Mouse (Mus musculus): ENCODE data around the gene Akap13. TPM values are rescaled to one million over a fixed set of nuclear protein-coding genes. Genes with fewer than 3 reads are reported as not detected.
"Not testable (repeated sequence)": the region's sequence is repeated elsewhere in the genome, so short reads cannot be mapped to it uniquely, and the experiment has no call there.

The Akap13 gene
- polyA plus RNA-seq, 1 experiment from 2014 or later = 32.1 TPM

DNA sequence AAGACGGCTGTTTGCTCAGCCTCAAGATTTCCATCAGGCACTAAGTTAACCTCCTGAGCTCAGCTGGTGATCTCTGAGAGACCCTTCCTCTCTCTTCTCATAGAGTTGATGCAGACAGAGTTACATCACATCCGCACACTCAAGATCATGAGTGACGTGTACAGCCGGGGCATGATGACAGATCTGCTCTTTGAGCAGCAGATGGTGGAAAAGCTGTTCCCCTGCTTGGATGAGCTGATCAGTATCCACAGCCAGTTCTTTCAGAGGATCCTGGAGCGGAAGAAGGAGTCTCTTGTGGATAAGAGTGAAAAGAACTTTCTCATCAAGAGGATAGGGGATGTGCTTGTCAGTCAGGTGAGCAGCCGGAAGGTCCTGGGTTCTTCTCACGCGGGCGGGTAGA, 271.5 kb downstream of the Akap13 start:
- no peak overlapping the region for H3K4me2 ChIP-seq (replicated peaks; ENCODE audit: low read depth, low read length)
- no peak overlapping the region for H3K4me3 ChIP-seq (ENCODE audit: low read depth, low read length)
- DNase-seq (ENCODE audit: low spot score) = no peak
- H3K9ac ChIP-seq (ENCODE audit: low read depth, low read length) = no peak overlapping the region
- no peak for ATAC-seq (ENCODE audit: low FRiP score)
- H3K27ac ChIP-seq (ENCODE audit: low read depth, low read length) = no peak overlapping the region
- H3K9me3 ChIP-seq (ENCODE audit: control insufficient read depth, low read length) = no peaks in the 10 kb centered on the region
- 0 out of 2 replicates have a peak, but pooled peaks cover 6% of the 10 kb centered on the region for H3K36me3 ChIP-seq (ENCODE audit: control insufficient read depth, insufficient read depth, low read length)
- no peaks in the 10 kb centered on the region for H3K4me1 ChIP-seq (replicated peaks; ENCODE audit: control insufficient read depth, insufficient read depth, low read length)
- H3K27me3 ChIP-seq (ENCODE audit: control insufficient read depth, insufficient read depth, low read length) = no peaks in the 10 kb centered on the region
- 94% methylated on average over 9 of the region's 9 CpGs for WGBS

DNA sequence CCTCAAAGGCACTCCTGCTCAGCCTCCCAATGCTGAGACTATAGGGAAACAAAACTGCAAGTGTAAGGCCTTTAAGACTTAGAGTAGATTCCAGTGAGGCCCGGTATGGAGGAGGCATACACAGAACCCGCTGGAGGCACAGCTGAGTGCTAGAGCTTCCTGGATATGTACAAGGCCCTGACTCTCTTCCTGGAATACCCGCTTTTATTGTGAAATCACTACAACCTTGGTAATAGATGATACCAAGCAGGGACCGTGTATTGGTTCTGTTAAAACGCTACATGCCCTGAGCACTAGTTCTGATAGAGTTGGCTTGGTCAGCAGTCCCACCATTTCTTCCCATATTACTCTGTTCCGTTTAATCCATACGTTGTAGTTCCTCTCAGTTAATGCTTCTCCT, 274.3 kb downstream of the Akap13 start:
- no peaks in the 10 kb centered on the region for H3K9me3 ChIP-seq (ENCODE audit: control insufficient read depth, low read length)
- DNase-seq (ENCODE audit: low spot score) = no peak
- H3K27me3 ChIP-seq (ENCODE audit: control insufficient read depth, insufficient read depth, low read length) = no peaks in the 10 kb centered on the region
- H3K36me3 ChIP-seq (ENCODE audit: control insufficient read depth, insufficient read depth, low read length) = 0 out of 2 replicates have a peak, but pooled peaks cover 6% of the 10 kb centered on the region
- no peak overlapping the region for H3K4me2 ChIP-seq (replicated peaks; ENCODE audit: low read depth, low read length)
- 97% methylated on average over 7 of the region's 7 CpGs for WGBS
- H3K27ac ChIP-seq (ENCODE audit: low read depth, low read length) = no peak overlapping the region
- no peak for ATAC-seq (ENCODE audit: low FRiP score)
- H3K9ac ChIP-seq (ENCODE audit: low read depth, low read length) = no peak overlapping the region
- H3K4me3 ChIP-seq (ENCODE audit: low read depth, low read length) = no peak overlapping the region
- no peaks in the 10 kb centered on the region for H3K4me1 ChIP-seq (replicated peaks; ENCODE audit: control insufficient read depth, insufficient read depth, low read length)

DNA sequence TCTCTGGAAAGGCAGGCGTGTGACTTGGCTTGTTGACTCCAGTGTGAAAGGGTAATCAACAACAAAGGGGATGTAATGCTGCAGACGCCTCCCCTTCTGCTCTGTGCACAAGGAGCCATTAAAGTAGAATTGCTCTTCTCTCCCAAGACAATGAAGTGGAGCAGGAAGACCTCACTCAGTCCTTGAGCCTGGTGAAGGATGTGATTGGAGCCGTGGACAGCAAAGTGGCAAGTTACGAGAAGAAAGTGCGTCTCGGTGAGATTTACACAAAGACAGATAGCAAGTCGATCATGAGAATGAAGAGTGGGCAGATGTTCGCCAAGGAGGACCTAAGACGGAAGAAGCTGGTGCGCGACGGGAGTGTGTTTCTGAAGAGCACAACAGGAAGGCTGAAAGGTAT, 274.9 kb downstream of the Akap13 start:
- Histone ChIP-seq H3K9ac (ENCODE audit: low read depth, low read length) (no peak overlapping the region), H3K4me3 (ENCODE audit: low read depth, low read length) (no peak overlapping the region), H3K27me3 (ENCODE audit: control insufficient read depth, insufficient read depth, low read length) (no peaks in the 10 kb centered on the region), H3K9me3 (ENCODE audit: control insufficient read depth, low read length) (no peaks in the 10 kb centered on the region), H3K36me3 (ENCODE audit: control insufficient read depth, insufficient read depth, low read length) (0 out of 2 replicates have a peak, but pooled peaks cover 6% of the 10 kb centered on the region), H3K27ac (ENCODE audit: low read depth, low read length) (no peak overlapping the region), H3K4me1 (replicated peaks; ENCODE audit: control insufficient read depth, insufficient read depth, low read length) (no peaks in the 10 kb centered on the region), H3K4me2 (replicated peaks; ENCODE audit: low read depth, low read length) (no peak overlapping the region)
- 93% methylated on average over 12 of the region's 12 CpGs for WGBS
- no peak for ATAC-seq (ENCODE audit: low FRiP score)
- DNase-seq (ENCODE audit: low spot score) = no peak

DNA sequence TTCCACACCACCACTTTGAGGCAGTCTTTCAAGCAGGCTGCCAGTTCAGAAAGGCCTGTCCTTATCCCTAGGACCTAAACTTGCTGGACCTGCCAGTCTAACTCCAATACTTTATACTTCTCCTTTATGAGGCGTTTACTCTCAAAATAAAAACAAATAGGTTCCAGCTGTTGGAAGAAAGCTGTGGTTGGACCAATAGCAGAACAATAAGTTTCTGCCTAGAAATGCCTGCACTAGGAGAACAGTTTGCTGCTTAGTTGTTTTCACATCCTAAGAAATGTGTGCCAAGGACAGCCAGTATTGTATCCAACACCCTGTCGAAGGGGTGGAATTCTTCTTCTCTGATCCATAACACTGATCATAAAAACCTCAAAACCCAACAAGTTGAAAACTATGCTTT, 276.6 kb downstream of the Akap13 start:
- no peak for ATAC-seq (ENCODE audit: low FRiP score)
- Histone ChIP-seq H3K27ac (ENCODE audit: low read depth, low read length) (no peak overlapping the region), H3K9me3 (ENCODE audit: control insufficient read depth, low read length) (no peaks in the 10 kb centered on the region), H3K36me3 (ENCODE audit: control insufficient read depth, insufficient read depth, low read length) (0 out of 2 replicates have a peak, but pooled peaks cover 6% of the 10 kb centered on the region), H3K9ac (ENCODE audit: low read depth, low read length) (no peak overlapping the region), H3K4me2 (replicated peaks; ENCODE audit: low read depth, low read length) (no peak overlapping the region), H3K4me1 (replicated peaks; ENCODE audit: control insufficient read depth, insufficient read depth, low read length) (no peaks in the 10 kb centered on the region), H3K4me3 (ENCODE audit: low read depth, low read length) (no peak overlapping the region), H3K27me3 (ENCODE audit: control insufficient read depth, insufficient read depth, low read length) (no peaks in the 10 kb centered on the region)
- WGBS = 85% methylated on average over 2 of the region's 2 CpGs
- DNase-seq (ENCODE audit: low spot score) = no peak

DNA sequence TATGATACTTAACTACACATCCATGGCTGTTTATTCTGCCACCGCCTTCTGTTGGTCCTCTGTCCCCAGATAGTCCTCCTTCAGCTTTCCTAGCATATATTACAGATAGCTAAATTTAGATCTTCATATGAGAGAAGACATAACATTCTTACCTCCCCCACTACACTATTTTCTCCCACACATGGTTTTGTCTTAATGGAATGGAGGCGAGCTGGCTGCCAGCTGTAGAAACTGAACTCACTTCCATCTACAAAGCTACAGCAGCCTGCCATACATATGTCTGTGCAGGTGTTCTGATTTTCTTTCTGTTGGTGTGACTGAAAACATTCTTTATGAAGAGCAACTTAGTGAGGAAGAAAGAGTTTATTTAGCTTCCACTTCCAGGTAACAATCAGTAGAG, 277.8 kb downstream of the Akap13 start:
- H3K27me3 ChIP-seq (ENCODE audit: control insufficient read depth, insufficient read depth, low read length) = no peaks in the 10 kb centered on the region
- H3K36me3 ChIP-seq (ENCODE audit: control insufficient read depth, insufficient read depth, low read length) = 0 out of 2 replicates have a peak, but pooled peaks cover 6% of the 10 kb centered on the region
- DNase-seq (ENCODE audit: low spot score) = no peak
- 89% methylated on average over 2 of the region's 2 CpGs for WGBS
- H3K9me3 ChIP-seq (ENCODE audit: control insufficient read depth, low read length) = no peaks in the 10 kb centered on the region
- ATAC-seq (ENCODE audit: low FRiP score) = no peak
- H3K27ac ChIP-seq (ENCODE audit: low read depth, low read length) = no peak overlapping the region
- no peak overlapping the region for H3K4me2 ChIP-seq (replicated peaks; ENCODE audit: low read depth, low read length)
- no peak overlapping the region for H3K4me3 ChIP-seq (ENCODE audit: low read depth, low read length)
- no peaks in the 10 kb centered on the region for H3K4me1 ChIP-seq (replicated peaks; ENCODE audit: control insufficient read depth, insufficient read depth, low read length)
- H3K9ac ChIP-seq (ENCODE audit: low read depth, low read length) = no peak overlapping the region

DNA sequence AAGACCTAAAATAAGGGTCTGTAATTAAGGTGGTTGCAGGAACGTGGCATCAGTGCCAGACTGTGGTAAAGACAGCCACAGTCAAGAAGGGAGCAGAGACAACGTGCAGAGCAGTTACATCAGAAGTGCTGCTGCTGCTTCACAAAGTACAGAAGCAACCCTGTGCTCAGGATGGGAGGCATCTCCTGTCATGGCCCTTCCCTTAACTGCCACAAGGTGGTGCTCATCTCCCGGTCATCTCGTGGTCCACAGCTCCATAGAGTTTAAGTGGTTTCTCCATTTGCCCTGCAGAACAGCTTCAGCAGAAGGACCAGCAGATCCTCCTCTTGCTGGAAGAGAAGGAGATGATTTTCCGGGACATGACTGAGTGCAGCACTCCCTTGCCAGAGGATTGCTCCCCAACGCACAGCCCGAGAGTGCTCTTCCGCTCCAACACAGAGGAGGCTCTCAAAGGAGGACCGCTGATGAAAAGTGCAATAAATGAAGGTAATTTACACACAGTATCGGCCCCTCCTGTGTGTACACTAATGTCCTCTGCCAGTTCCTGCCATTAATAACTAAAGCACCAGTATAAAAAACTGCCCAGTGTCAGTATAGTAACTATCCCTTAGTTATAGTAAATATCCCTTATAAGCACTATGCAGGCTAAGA, 283.9 kb downstream of the Akap13 start:
- Histone ChIP-seq H3K36me3 (ENCODE audit: control insufficient read depth, insufficient read depth, low read length) (no peaks in the 10 kb centered on the region), H3K4me3 (ENCODE audit: low read depth, low read length) (no peak overlapping the region), H3K9ac (ENCODE audit: low read depth, low read length) (no peak overlapping the region), H3K4me2 (replicated peaks; ENCODE audit: low read depth, low read length) (no peak overlapping the region), H3K4me1 (replicated peaks; ENCODE audit: control insufficient read depth, insufficient read depth, low read length) (no peaks in the 10 kb centered on the region), H3K9me3 (ENCODE audit: control insufficient read depth, low read length) (no peaks in the 10 kb centered on the region), H3K27me3 (ENCODE audit: control insufficient read depth, insufficient read depth, low read length) (no peaks in the 10 kb centered on the region), H3K27ac (ENCODE audit: low read depth, low read length) (no peak overlapping the region)
- 57% methylated on average over 10 of the region's 10 CpGs for WGBS
- DNase-seq (ENCODE audit: low spot score) (peak; percentile 77), ATAC-seq (ENCODE audit: low FRiP score) (peak; percentile 80)

DNA sequence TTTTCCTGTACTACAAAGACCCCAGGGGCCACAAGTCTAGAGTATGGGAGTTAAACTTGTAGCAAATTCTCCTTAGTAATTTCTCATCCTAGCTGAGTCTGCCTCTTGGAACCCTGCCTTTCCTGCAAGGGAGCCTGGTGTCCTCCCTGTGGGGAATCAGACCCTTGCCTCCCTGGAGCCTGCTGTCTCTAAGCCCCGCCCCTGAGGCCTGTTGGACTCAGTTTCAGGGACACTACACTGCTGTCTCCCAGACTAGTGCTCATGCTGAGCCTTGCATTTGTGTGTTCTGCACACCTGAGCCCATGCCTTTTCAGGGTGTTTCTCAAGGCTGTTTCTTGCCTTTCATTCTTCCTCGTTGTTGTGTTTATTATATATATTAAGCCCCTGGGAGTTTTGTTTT, 289.2 kb downstream of the Akap13 start:
- H3K4me2 ChIP-seq (replicated peaks; ENCODE audit: low read depth, low read length) = no peak overlapping the region
- H3K27me3 ChIP-seq (ENCODE audit: control insufficient read depth, insufficient read depth, low read length) = no peaks in the 10 kb centered on the region
- H3K4me1 ChIP-seq (replicated peaks; ENCODE audit: control insufficient read depth, insufficient read depth, low read length) = no peaks in the 10 kb centered on the region
- H3K36me3 ChIP-seq (ENCODE audit: control insufficient read depth, insufficient read depth, low read length) = peaks cover 8% of the 10 kb centered on the region; the same call in 1 of the 2 replicates
- ATAC-seq (ENCODE audit: low FRiP score) = no peak
- H3K4me3 ChIP-seq (ENCODE audit: low read depth, low read length) = no peak overlapping the region
- no peak overlapping the region for H3K9ac ChIP-seq (ENCODE audit: low read depth, low read length)
- DNase-seq (ENCODE audit: low spot score) = no peak
- WGBS = 69% methylated on average over 2 of the region's 2 CpGs
- no peak overlapping the region for H3K27ac ChIP-seq (ENCODE audit: low read depth, low read length)
- H3K9me3 ChIP-seq (ENCODE audit: control insufficient read depth, low read length) = no peaks in the 10 kb centered on the region

DNA sequence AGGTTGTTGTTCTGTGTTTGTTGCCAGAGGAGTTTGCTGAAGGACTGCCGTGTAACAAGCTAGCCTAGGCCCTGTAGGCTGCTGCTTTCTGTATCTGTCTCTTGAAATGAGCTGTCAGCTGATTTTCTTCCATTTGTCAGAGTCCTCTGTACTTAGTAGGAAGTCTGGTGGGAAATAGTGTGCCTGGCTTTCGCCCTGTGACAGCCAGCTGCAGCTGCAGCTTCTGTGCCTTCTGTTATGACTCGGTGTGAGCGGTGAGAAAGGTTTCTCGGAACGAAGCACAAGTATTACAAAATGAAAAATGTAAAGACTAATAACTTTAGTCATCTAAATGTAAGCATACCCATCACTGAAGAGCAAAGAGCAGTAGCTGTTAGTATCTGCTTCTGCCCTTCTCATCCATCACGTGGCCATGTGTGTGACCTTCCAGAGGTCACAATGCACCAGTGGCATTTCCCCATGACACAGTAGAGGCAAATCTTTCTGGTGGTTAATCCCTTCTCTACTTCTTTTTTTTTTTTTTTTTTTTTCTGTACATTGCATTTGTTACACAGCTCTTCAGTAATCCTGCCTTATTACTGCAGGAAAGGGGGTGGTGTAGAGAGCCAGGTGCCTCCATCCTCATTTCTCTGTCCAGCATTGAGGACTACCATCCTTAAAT, 289.8 kb downstream of the Akap13 start:
- H3K36me3 ChIP-seq (ENCODE audit: control insufficient read depth, insufficient read depth, low read length) = peaks cover 9% of the 10 kb centered on the region; the same call in 1 of the 2 replicates
- no peak overlapping the region for H3K27ac ChIP-seq (ENCODE audit: low read depth, low read length)
- ATAC-seq (ENCODE audit: low FRiP score) = no peak
- H3K27me3 ChIP-seq (ENCODE audit: control insufficient read depth, insufficient read depth, low read length) = no peaks in the 10 kb centered on the region
- no peak overlapping the region for H3K9ac ChIP-seq (ENCODE audit: low read depth, low read length)
- 86% methylated on average over 7 of the region's 7 CpGs for WGBS
- no peaks in the 10 kb centered on the region for H3K4me1 ChIP-seq (replicated peaks; ENCODE audit: control insufficient read depth, insufficient read depth, low read length)
- no peaks in the 10 kb centered on the region for H3K9me3 ChIP-seq (ENCODE audit: control insufficient read depth, low read length)
- no peak overlapping the region for H3K4me3 ChIP-seq (ENCODE audit: low read depth, low read length)
- no peak overlapping the region for H3K4me2 ChIP-seq (replicated peaks; ENCODE audit: low read depth, low read length)
- DNase-seq (ENCODE audit: low spot score) = no peak

DNA sequence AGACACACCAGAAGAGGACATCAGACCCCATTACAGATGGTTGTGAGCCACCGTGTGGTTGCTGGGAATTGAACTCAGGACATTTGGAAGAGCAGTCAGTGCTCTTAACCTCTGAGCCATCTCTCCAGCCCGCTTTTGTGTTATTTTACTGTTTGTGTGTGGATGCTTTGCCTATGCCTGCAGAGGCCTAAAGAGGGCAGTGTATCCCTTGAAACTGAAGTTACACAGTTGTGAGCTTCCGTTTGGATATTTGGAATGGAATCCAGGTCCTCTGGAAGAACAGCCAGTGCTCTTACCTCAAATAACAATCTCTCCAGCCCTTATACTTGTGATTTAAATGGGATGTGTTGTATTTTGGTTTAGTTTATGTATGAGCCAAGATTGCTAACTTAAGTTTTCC, 290.6 kb downstream of the Akap13 start:
- WGBS = 50% methylated on average over 3 of the region's 3 CpGs
- not testable (repeated sequence) for H3K4me2 ChIP-seq (replicated peaks; ENCODE audit: low read depth, low read length); H3K27me3 ChIP-seq (ENCODE audit: control insufficient read depth, insufficient read depth, low read length); H3K9ac ChIP-seq (ENCODE audit: low read depth, low read length); H3K27ac ChIP-seq (ENCODE audit: low read depth, low read length); H3K4me1 ChIP-seq (replicated peaks; ENCODE audit: control insufficient read depth, insufficient read depth, low read length); H3K9me3 ChIP-seq (ENCODE audit: control insufficient read depth, low read length); H3K36me3 ChIP-seq (ENCODE audit: control insufficient read depth, insufficient read depth, low read length); ATAC-seq (ENCODE audit: low FRiP score); H3K4me3 ChIP-seq (ENCODE audit: low read depth, low read length)
- DNase-seq (ENCODE audit: low spot score) = peak; percentile 33

Measured in hindbrain, embryonic 11.5 days (tissue).